Mouse (Mus musculus) ES-E14 (cell line): ENCODE results near the gene Kirrel3.

Experiments used
- MAFK ChIP-seq: IDR thresholded peaks from 2 replicates; pipeline ENCODE4 v1.6.1; 2014; ENCODE audit warnings: mild to moderate bottlenecking, low read depth, low read length, inconsistent platforms; ENCODE audit not compliant: insufficient read depth
- ZC3H11A ChIP-seq: IDR thresholded peaks from 2 replicates; pipeline ENCODE4 v1.6.1; 2012; ENCODE audit warnings: low read depth, mild to moderate bottlenecking, inconsistent platforms, low read length, borderline replicate concordance

GRCm38 (mm10) chr9:35035074-35035473 lies 549.4 kb downstream of the Kirrel3 start:
- no peak for TF ChIP-seq ZC3H11A
- no peak for TF ChIP-seq MAFK
